Mouse (Mus musculus) mesoderm, embryonic 11.5 days (tissue): ENCODE measurements at regions not wholly inside any gene's neighbourhood (a gene's known extent, or its start where the extent isn't known, plus 50 kb on each side); places are given as distances from the start of the nearest gene placed in this dataset.

Experiments used
- DNase-seq: peaks from one replicate; pipeline ENCODE4 v3.0.0-alpha.2; 2012; ENCODE audit warnings: low read depth, low spot score

GRCm38 (mm10) chr7:63313096-63313495 is 100.7 kb upstream of the Chrna7 start:
- DNase-seq = no peak

DNA sequence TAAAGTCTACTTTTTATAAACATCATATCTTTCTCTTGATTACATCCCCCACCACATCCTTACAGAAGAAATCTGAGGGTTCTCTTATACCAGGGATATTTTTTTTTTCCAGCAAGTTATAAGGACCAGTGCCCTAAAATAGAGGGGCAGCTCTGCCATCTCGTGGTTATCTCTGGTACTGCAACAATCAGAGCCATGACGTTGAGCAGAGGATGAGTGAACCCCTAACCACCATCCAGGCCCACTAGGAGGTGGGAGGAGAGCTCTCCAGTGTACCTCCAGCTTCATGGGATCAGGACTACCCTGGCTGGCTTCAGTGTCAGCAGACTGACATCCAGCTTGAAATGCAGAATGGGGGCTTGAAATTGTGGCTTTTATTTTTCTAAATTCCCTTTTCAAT is 107.2 kb upstream of the Chrna7 start:
- peak; percentile 75 for DNase-seq

GRCm38 (mm10) chr7:63321171-63321570 is 108.8 kb upstream of the Chrna7 start:
- no peak for DNase-seq

GRCm38 (mm10) chr7:63321951-63322710 is 109.8 kb upstream of the Chrna7 start:
- DNase-seq = peak; percentile 69

DNA sequence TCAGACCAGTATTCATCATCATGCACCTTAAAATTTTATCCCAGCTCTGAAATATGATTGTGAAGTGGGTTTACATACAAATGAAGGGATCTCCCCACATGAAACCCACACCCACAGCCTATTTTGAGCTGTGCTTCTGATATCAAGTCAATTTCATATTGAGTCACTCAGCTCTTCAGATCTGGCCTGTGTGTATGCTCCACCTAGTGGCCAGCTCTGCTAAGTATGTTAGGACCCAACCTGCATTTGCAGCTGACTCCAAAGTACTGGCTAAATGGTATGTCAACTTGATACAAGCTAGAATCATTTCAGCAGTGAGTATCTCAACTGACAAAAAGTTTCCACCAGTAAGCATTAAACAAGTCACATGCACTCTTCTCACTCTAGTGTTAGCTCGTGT is 109.4 kb upstream of the Otud7a start:
- peak; percentile 54 for DNase-seq

DNA sequence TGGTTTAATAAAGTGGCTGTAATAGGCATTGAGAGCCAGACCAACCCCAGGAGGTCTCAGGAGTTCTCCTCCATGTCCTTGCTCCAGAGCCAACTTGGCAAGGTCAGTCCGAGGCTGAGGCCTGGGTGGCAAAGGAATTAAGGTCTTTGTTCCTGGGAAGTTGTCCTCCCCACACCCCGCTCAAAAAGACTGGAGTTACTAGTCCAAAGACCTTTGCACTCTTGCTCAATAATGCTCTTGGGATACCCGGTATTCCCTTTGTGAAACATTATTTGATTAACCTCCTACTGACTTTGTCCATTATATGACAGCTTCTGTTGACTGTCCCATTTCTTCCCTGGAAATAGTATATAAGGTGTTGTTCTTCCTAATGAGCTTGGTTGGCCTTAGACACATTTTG is 108.5 kb upstream of the Otud7a start:
- DNase-seq = no peak

DNA sequence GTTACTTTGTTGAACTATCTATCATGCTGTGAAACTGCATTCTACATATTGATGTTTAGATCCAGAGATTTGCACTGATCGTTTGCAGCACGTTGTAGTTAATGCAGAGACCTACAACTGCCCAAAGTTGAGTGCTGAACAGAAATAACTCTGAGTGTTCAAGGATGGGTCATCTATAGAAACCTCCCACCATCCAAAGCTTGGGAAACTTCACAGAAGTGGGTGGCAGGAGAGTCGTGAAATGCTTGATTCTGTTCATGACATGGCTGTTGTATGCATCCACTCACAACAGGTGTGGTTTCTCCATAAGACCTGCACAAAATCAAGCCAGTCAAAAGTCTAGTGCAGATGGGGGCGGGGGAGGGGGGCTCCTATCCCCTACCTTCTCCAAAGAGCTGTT is 102.8 kb upstream of the Otud7a start:
- DNase-seq = no peak

- peak; percentile 66 for DNase-seq
These were observed 98.7 kb upstream of the Otud7a start for GRCm38 (mm10) chr7:63345671-63346392.

- DNase-seq = no peak
These were observed 98.2 kb upstream of the Otud7a start for GRCm38 (mm10) chr7:63346393-63346730.
